Mouse (Mus musculus) kidney, postnatal 14 days (tissue): ENCODE data around the gene Garem2.

ENCODE experiments used
- DNase-seq: peaks from one replicate; pipeline ENCODE4 v3.0.0; 2022; ENCODE audit warnings: mixed read lengths

The Garem2 gene

GRCm38 (mm10) chr5:30112533-30113068 lies 7.6 kb downstream of the Garem2 start:
- no peak for DNase-seq

GRCm38 (mm10) chr5:30113881-30114760 lies 9.2 kb downstream of the Garem2 start:
- peak; percentile 80 for DNase-seq

GRCm38 (mm10) chr5:30114761-30115140 lies 9.8 kb downstream of the Garem2 start:
- no peak for DNase-seq

GRCm38 (mm10) chr5:30115718-30116117 lies 10.8 kb downstream of the Garem2 start:
- DNase-seq = no peak

- no peak for DNase-seq
Observed at GRCm38 (mm10) chr5:30118018-30118417, 13.1 kb downstream of the Garem2 start.

- DNase-seq = peak; percentile 58
Observed at GRCm38 (mm10) chr5:30119163-30119562, 14.2 kb downstream of the Garem2 start.

GRCm38 (mm10) chr5:30120106-30120505 lies 15.1 kb downstream of the Garem2 start:
- peak; percentile 48 for DNase-seq

GRCm38 (mm10) chr5:30122481-30122880 lies 17.5 kb downstream of the Garem2 start:
- no peak for DNase-seq

GRCm38 (mm10) chr5:30125587-30125986 lies 20.6 kb downstream of the Garem2 start:
- peak; percentile 33 for DNase-seq

GRCm38 (mm10) chr5:30126756-30127155 lies 21.8 kb downstream of the Garem2 start:
- DNase-seq = no peak

GRCm38 (mm10) chr5:30127921-30128597 lies 23.1 kb downstream of the Garem2 start:
- DNase-seq = no peak

- DNase-seq = no peak
Observed at GRCm38 (mm10) chr5:30128680-30129079, 23.7 kb downstream of the Garem2 start.

GRCm38 (mm10) chr5:30131246-30131645 lies 26.3 kb downstream of the Garem2 start:
- DNase-seq = no peak

- DNase-seq = no peak
Observed at GRCm38 (mm10) chr5:30132173-30132572, 27.2 kb downstream of the Garem2 start.

GRCm38 (mm10) chr5:30135711-30136231 lies 30.8 kb downstream of the Garem2 start:
- no peak for DNase-seq

- no peak for DNase-seq
Observed at GRCm38 (mm10) chr5:30137271-30137670, 32.3 kb downstream of the Garem2 start.

GRCm38 (mm10) chr5:30138193-30138592 lies 33.2 kb downstream of the Garem2 start:
- DNase-seq = no peak

- no peak for DNase-seq
Observed at GRCm38 (mm10) chr5:30146526-30146925, 41.6 kb downstream of the Garem2 start.

- DNase-seq = no peak
Observed at GRCm38 (mm10) chr5:30148133-30148920, 43.4 kb downstream of the Garem2 start.

GRCm38 (mm10) chr5:30152007-30152406 lies 47.0 kb downstream of the Garem2 start:
- DNase-seq = peak; percentile 66

GRCm38 (mm10) chr5:30152413-30152812 lies 47.5 kb downstream of the Garem2 start:
- peak; percentile 36 for DNase-seq

- no peak for DNase-seq
Observed at GRCm38 (mm10) chr5:30153222-30153621, 48.3 kb downstream of the Garem2 start.

- DNase-seq = no peak
Observed at GRCm38 (mm10) chr5:30154013-30154412, 49.1 kb downstream of the Garem2 start.
